Mouse (Mus musculus): ENCODE data around the gene Cars. TPM values are rescaled to one million over a fixed set of nuclear protein-coding genes. Genes with fewer than 3 reads are reported as not detected.

Cars gene
- polyA plus RNA-seq, 1 experiment, result 9.6 TPM

GRCm38 (mm10) chr7:143557616-143558015, 42.3 kb downstream of the Cars start:
- no peaks in the 10 kb centered on the region for H3K4me1 ChIP-seq (ENCODE audit: control insufficient read depth, insufficient read depth, low read length)
- H3K27me3 ChIP-seq (replicated peaks; ENCODE audit: control insufficient read depth, insufficient read depth, low read length), result no peaks in the 10 kb centered on the region
- H3K27ac ChIP-seq (ENCODE audit: insufficient read depth, low read depth, low read length), result no peak overlapping the region
- TF ChIP-seq CTCF (conservative IDR thresholded peaks at IDR 0.05; ENCODE audit: insufficient read depth, insufficient read length, low read depth, low read length) (no peak), POLR2A (IDR thresholded peaks at IDR 0.05; ENCODE audit: low read depth, low read length) (no peak)
- no peak for DNase-seq
- no peak overlapping the region for H3K4me3 ChIP-seq (ENCODE audit: insufficient read depth, low read depth, low read length)
- 91% methylated on average over 7 of the region's 7 CpGs for WGBS
- H3K36me3 ChIP-seq (ENCODE audit: control insufficient read depth, insufficient read depth, low read length), result no peaks in the 10 kb centered on the region; the same call in 1 of the 2 replicates

- no peak overlapping the region for H3K4me3 ChIP-seq (ENCODE audit: insufficient read depth, low read depth, low read length)
- H3K27ac ChIP-seq (ENCODE audit: insufficient read depth, low read depth, low read length), result no peak overlapping the region
- no peaks in the 10 kb centered on the region for H3K4me1 ChIP-seq (ENCODE audit: control insufficient read depth, insufficient read depth, low read length)
- H3K36me3 ChIP-seq (ENCODE audit: control insufficient read depth, insufficient read depth, low read length), result no peaks in the 10 kb centered on the region; the same call in 1 of the 2 replicates
- peak; percentile 59 for DNase-seq
- 57% methylated on average over 8 of the region's 8 CpGs for WGBS
- TF ChIP-seq CTCF (conservative IDR thresholded peaks at IDR 0.05; ENCODE audit: insufficient read depth, insufficient read length, low read depth, low read length) (no peak), POLR2A (IDR thresholded peaks at IDR 0.05; ENCODE audit: low read depth, low read length) (no peak)
- H3K27me3 ChIP-seq (replicated peaks; ENCODE audit: control insufficient read depth, insufficient read depth, low read length), result no peaks in the 10 kb centered on the region
Measured at GRCm38 (mm10) chr7:143556964-143557610, 42.8 kb downstream of the Cars start.

GRCm38 (mm10) chr7:143549588-143550220, 50.2 kb downstream of the Cars start:
- no peak for DNase-seq
- Histone ChIP-seq H3K27me3 (replicated peaks; ENCODE audit: control insufficient read depth, insufficient read depth, low read length) (no peaks in the 10 kb centered on the region), H3K4me3 (ENCODE audit: insufficient read depth, low read depth, low read length) (peak overlapping the region; percentile 93), H3K27ac (ENCODE audit: insufficient read depth, low read depth, low read length) (peak overlapping the region; percentile 95), H3K4me1 (ENCODE audit: control insufficient read depth, insufficient read depth, low read length) (peaks cover 2% of the 10 kb centered on the region; the same call in 1 of the 2 replicates), H3K36me3 (ENCODE audit: control insufficient read depth, insufficient read depth, low read length) (no peaks in the 10 kb centered on the region)
- WGBS, result 36% methylated on average over 2 of the region's 2 CpGs
- no peak for TF ChIP-seq CTCF (conservative IDR thresholded peaks at IDR 0.05; ENCODE audit: insufficient read depth, insufficient read length, low read depth, low read length)
- no peak for TF ChIP-seq POLR2A (IDR thresholded peaks at IDR 0.05; ENCODE audit: low read depth, low read length)

- TF ChIP-seq POLR2A (IDR thresholded peaks at IDR 0.05; ENCODE audit: low read depth, low read length) (peak; percentile 63), CTCF (conservative IDR thresholded peaks at IDR 0.05; ENCODE audit: insufficient read depth, insufficient read length, low read depth, low read length) (no peak)
Measured at GRCm38 (mm10) chr7:143548976-143549457, 50.9 kb downstream of the Cars start, which contains the start of gene Nap1l4. Gene Nap1l4, minus strand, starts transcription at chr7:143549106.

GRCm38 (mm10) chr7:143548231-143548961, 51.5 kb downstream of the Cars start:
- Histone ChIP-seq H3K4me3 (ENCODE audit: insufficient read depth, low read depth, low read length) (peak overlapping the region; percentile 90), H3K27ac (ENCODE audit: insufficient read depth, low read depth, low read length) (peak overlapping the region; percentile 90), H3K36me3 (ENCODE audit: control insufficient read depth, insufficient read depth, low read length) (no peaks in the 10 kb centered on the region), H3K4me1 (ENCODE audit: control insufficient read depth, insufficient read depth, low read length) (peaks cover 7% of the 10 kb centered on the region), H3K27me3 (replicated peaks; ENCODE audit: control insufficient read depth, insufficient read depth, low read length) (no peaks in the 10 kb centered on the region)
- no peak for TF ChIP-seq CTCF (conservative IDR thresholded peaks at IDR 0.05; ENCODE audit: insufficient read depth, insufficient read length, low read depth, low read length)
- no peak for TF ChIP-seq POLR2A (IDR thresholded peaks at IDR 0.05; ENCODE audit: low read depth, low read length)
- under 1% methylated on average over 47 of the region's 63 CpGs for WGBS
- DNase-seq, result no peak

More at GRCm38 (mm10) chr7:143548976-143549457, 50.9 kb downstream of the Cars start, which contains the start of gene Nap1l4:
- WGBS, result under 1% methylated on average over 42 of the region's 43 CpGs
- peaks cover 2% of the 10 kb centered on the region; the same call in 1 of the 2 replicates for H3K4me1 ChIP-seq (ENCODE audit: control insufficient read depth, insufficient read depth, low read length)
- H3K27ac ChIP-seq (ENCODE audit: insufficient read depth, low read depth, low read length), result peak within 1 kb of the TSS; percentile 95
- DNase-seq, result peak; percentile 100
- no peaks in the 10 kb centered on the region for H3K36me3 ChIP-seq (ENCODE audit: control insufficient read depth, insufficient read depth, low read length)
- no peaks in the 10 kb centered on the region for H3K27me3 ChIP-seq (replicated peaks; ENCODE audit: control insufficient read depth, insufficient read depth, low read length)
- peak within 1 kb of the TSS; percentile 93 for H3K4me3 ChIP-seq (ENCODE audit: insufficient read depth, low read depth, low read length)

GRCm38 (mm10) chr7:143546554-143546953, 53.3 kb downstream of the Cars start:
- TF ChIP-seq POLR2A (IDR thresholded peaks at IDR 0.05; ENCODE audit: low read depth, low read length) (no peak), CTCF (conservative IDR thresholded peaks at IDR 0.05; ENCODE audit: insufficient read depth, insufficient read length, low read depth, low read length) (no peak)
- no peak for DNase-seq
- no peaks in the 10 kb centered on the region for H3K36me3 ChIP-seq (ENCODE audit: control insufficient read depth, insufficient read depth, low read length)
- H3K27me3 ChIP-seq (replicated peaks; ENCODE audit: control insufficient read depth, insufficient read depth, low read length), result no peaks in the 10 kb centered on the region
- H3K4me3 ChIP-seq (ENCODE audit: insufficient read depth, low read depth, low read length), result no peak overlapping the region
- WGBS, result 37% methylated on average over 2 of the region's 2 CpGs
- no peak overlapping the region for H3K27ac ChIP-seq (ENCODE audit: insufficient read depth, low read depth, low read length)
- peaks cover 10% of the 10 kb centered on the region for H3K4me1 ChIP-seq (ENCODE audit: control insufficient read depth, insufficient read depth, low read length)

All from kidney, adult 2 months (tissue).